Mouse (Mus musculus) stomach, embryonic 14.5 days (tissue): ENCODE data around the gene Dnajc3. TPM values are rescaled to one million over a fixed set of nuclear protein-coding genes. Genes with fewer than 3 reads are reported as not detected.
A peak's percentile ranks its signal among the peaks of the same experiment; 100 is the strongest.

Source experiments
- ATAC-seq: fragments of 200-750 bp; cut with Nextera tagmentation; 2 replicates; pipeline ENCODE4 v1.8.0; 2017; ENCODE audit warnings: low read depth, moderate TSS enrichment; ENCODE audit not compliant: insufficient number of reproducible peaks, insufficient read depth, low FRiP score
- H3K27ac ChIP-seq: fragments of 300-500 bp; sonication (generic); 2 replicates; pipeline ENCODE4 v1.5.1; 2014; ENCODE audit warnings: mild to moderate bottlenecking, low read length, moderate library complexity, mixed read lengths
- H3K27me3 ChIP-seq: fragments of 300-500 bp; sonication (generic); 2 replicates; pipeline ENCODE4 v1.6.1; 2014; ENCODE audit warnings: low read length, control low read depth, mixed read lengths; ENCODE audit not compliant: control insufficient read depth, insufficient read depth
- H3K36me3 ChIP-seq: fragments of 300-500 bp; sonication (generic); 2 replicates; pipeline ENCODE4 v1.6.1; 2014; ENCODE audit warnings: mild to moderate bottlenecking, control low read depth, low read length, moderate library complexity, mixed read lengths; ENCODE audit not compliant: control insufficient read depth, insufficient read depth
- H3K4me1 ChIP-seq: fragments of 300-500 bp; sonication (generic); 2 replicates; pipeline ENCODE4 v1.6.1; 2014; ENCODE audit warnings: low read length, control low read depth, mixed read lengths; ENCODE audit not compliant: control insufficient read depth, insufficient read depth
- H3K4me2 ChIP-seq: fragments of 300-500 bp; sonication (generic); replicated peaks from 2 replicates; pipeline ENCODE4 v1.6.1; 2014; ENCODE audit warnings: low read depth, low read length, control low read depth
- H3K4me3 ChIP-seq: fragments of 300-500 bp; sonication (generic); 2 replicates; pipeline ENCODE4 v1.5.1; 2014; ENCODE audit warnings: low read depth, low read length, control low read depth
- H3K9ac ChIP-seq: fragments of 300-500 bp; sonication (generic); replicated peaks from 2 replicates; pipeline ENCODE4 v1.6.1; 2014; ENCODE audit warnings: low read depth, mild to moderate bottlenecking, control low read depth, low read length, moderate library complexity, mixed read lengths
- H3K9me3 ChIP-seq: fragments of 300-500 bp; sonication (generic); 2 replicates; pipeline ENCODE4 v1.6.1; 2016; ENCODE audit warnings: low read depth, low read length, control low read depth; ENCODE audit not compliant: control insufficient read depth
- WGBS: fragments of 180-500 bp; shearing (Covaris S2); extraction: QIAGEN DNeasy Blood & Tissue Kit; methylation state at CpG from one replicate; pipeline ENCODE4 v1.1.7; 2014; 5-methylcytosine and 5-hydroxymethylcytosine counted together
- polyA plus RNA-seq: library from polyadenylated mRNA; unstranded; fragments of >200 nt; fragmentation: Nextera tagmentation; extraction: Ambion mirVana; gene quantifications from 2 replicates; pipeline ENCODE4 v1.2.1, GENCODE M21; 2014

Gene Dnajc3
- polyA plus RNA-seq, 1 experiment from 2014 or later: 35.7 TPM

GRCm38 (mm10) chr14:119025889-119026288, 88.1 kb downstream of the Dnajc3 start:
- no peak overlapping the region for H3K4me2 ChIP-seq
- 69% methylated on average over 5 of the region's 5 CpGs for WGBS
- H3K36me3 ChIP-seq: peaks cover 8% of the 10 kb centered on the region; the same call in 1 of the 2 replicates
- H3K4me1 ChIP-seq: no peaks in the 10 kb centered on the region
- H3K9me3 ChIP-seq: no peaks in the 10 kb centered on the region
- H3K4me3 ChIP-seq: no peak overlapping the region
- H3K27ac ChIP-seq: no peak overlapping the region
- H3K27me3 ChIP-seq: no peaks in the 10 kb centered on the region
- H3K9ac ChIP-seq: no peak overlapping the region
- no peak for ATAC-seq

DNA sequence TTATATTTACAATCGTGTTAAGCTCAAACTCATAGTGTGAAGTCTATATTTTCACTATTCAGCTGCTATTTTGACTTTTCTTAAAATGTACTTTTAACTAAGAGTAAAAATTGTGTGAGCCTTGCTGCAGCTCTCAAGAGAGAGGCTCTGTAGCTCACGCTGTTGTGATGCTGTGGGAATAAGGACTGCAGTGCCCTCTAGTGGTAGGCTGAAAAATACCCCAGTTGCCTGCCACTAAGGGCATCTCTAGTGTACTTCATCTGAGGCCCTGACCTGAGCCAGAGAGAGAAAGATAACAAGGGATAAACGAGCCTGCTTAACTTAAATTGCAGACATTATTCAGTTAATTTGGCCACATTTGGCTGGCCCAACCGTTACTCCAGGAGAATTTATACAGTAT, 89.4 kb downstream of the Dnajc3 start:
- Histone ChIP-seq H3K4me3 (no peak overlapping the region), H3K27me3 (no peaks in the 10 kb centered on the region), H3K4me1 (no peaks in the 10 kb centered on the region), H3K9me3 (no peaks in the 10 kb centered on the region), H3K27ac (no peak overlapping the region), H3K9ac (no peak overlapping the region), H3K4me2 (no peak overlapping the region), H3K36me3 (peaks cover 8% of the 10 kb centered on the region; the same call in 1 of the 2 replicates)
- ATAC-seq: peak; percentile 61; the same call in 1 of the 2 replicates
- 49% methylated on average over 4 of the region's 4 CpGs for WGBS

- Histone ChIP-seq H3K36me3 (peaks cover 8% of the 10 kb centered on the region; the same call in 1 of the 2 replicates), H3K4me3 (no peak overlapping the region), H3K4me1 (no peaks in the 10 kb centered on the region), H3K9ac (no peak overlapping the region), H3K9me3 (no peaks in the 10 kb centered on the region), H3K27ac (no peak overlapping the region), H3K4me2 (no peak overlapping the region), H3K27me3 (no peaks in the 10 kb centered on the region)
- WGBS: 44% methylated on average over 2 of the region's 2 CpGs
- no peak for ATAC-seq
These were observed 90.0 kb downstream of the Dnajc3 start for GRCm38 (mm10) chr14:119027675-119028253.

Other genes with a start within 250 kb of the Dnajc3 start
- 5.0 and 5.6 TPM in 2 replicates for gene Abcc4, start 231.8 kb upstream of the Dnajc3 start, polyA plus RNA-seq
- 14.2 and 20.4 TPM in 2 replicates for gene Cldn10, start 150.1 kb upstream of the Dnajc3 start, polyA plus RNA-seq
- gene Dzip1, start 12.5 kb upstream of the Dnajc3 start, polyA plus RNA-seq: 26.8 and 27.3 TPM in 2 replicates
- 19.4 and 20.7 TPM in 2 replicates for gene Uggt2, start 161.5 kb downstream of the Dnajc3 start, polyA plus RNA-seq
- 0.57 and 0.75 TPM in 2 replicates for gene Hs6st3, start 200.4 kb downstream of the Dnajc3 start, polyA plus RNA-seq